Mouse (Mus musculus): ENCODE data around the gene Abcg4. TPM values are rescaled to one million over a fixed set of nuclear protein-coding genes. Genes with fewer than 3 reads are reported as not detected.

The Abcg4 gene
- polyA plus RNA-seq, 1 experiment from 2014 or later = 17.9 TPM

GRCm38 (mm10) chr9:44240399-44240798, 48.0 kb downstream of the Abcg4 start, which contains the start of gene Ccdc153:
Ccdc153 (plus strand) TSS chr9:44240676.
- Histone ChIP-seq H3K4me1 (ENCODE audit: control insufficient read depth, low read depth, low read length) (no peaks in the 10 kb centered on the region), H3K4me3 (ENCODE audit: low read depth, low read length) (no peak within 1 kb of the TSS), H3K36me3 (ENCODE audit: control insufficient read depth, insufficient read depth) (no peaks in the 10 kb centered on the region), H3K27me3 (ENCODE audit: control insufficient read depth, insufficient read depth, low read depth, low read length) (no peaks in the 10 kb centered on the region), H3K27ac (ENCODE audit: low read length) (no peak within 1 kb of the TSS), H3K4me2 (ENCODE audit: low read depth, low read length) (no peak within 1 kb of the TSS), H3K9ac (ENCODE audit: low read depth, low read length) (no peak within 1 kb of the TSS), H3K9me3 (replicated peaks; ENCODE audit: control insufficient read depth, low read length) (no peaks in the 10 kb centered on the region)
- 53% methylated on average over 2 of the region's 2 CpGs for WGBS (ENCODE audit: insufficient replicate concordance)
- ATAC-seq (ENCODE audit: low read depth) = no peak

- 8% methylated on average over 5 of the region's 5 CpGs for WGBS (ENCODE audit: insufficient replicate concordance)
- H3K4me2 ChIP-seq (ENCODE audit: low read depth, low read length) = no peak overlapping the region
These were observed 49.0 kb downstream of the Abcg4 start for GRCm38 (mm10) chr9:44239447-44239846.

GRCm38 (mm10) chr9:44238501-44239190, 49.8 kb downstream of the Abcg4 start:
- 64% methylated on average over 17 of the region's 17 CpGs for WGBS (ENCODE audit: insufficient replicate concordance)
- Histone ChIP-seq H3K27me3 (ENCODE audit: control insufficient read depth, insufficient read depth, low read depth, low read length) (no peaks in the 10 kb centered on the region), H3K9me3 (replicated peaks; ENCODE audit: control insufficient read depth, low read length) (no peaks in the 10 kb centered on the region), H3K27ac (ENCODE audit: low read length) (no peak overlapping the region), H3K36me3 (ENCODE audit: control insufficient read depth, insufficient read depth) (no peaks in the 10 kb centered on the region), H3K4me2 (ENCODE audit: low read depth, low read length) (no peak overlapping the region), H3K4me1 (ENCODE audit: control insufficient read depth, low read depth, low read length) (peaks cover 9% of the 10 kb centered on the region), H3K4me3 (ENCODE audit: low read depth, low read length) (no peak overlapping the region), H3K9ac (ENCODE audit: low read depth, low read length) (no peak overlapping the region)
- no peak for ATAC-seq (ENCODE audit: low read depth)

More at GRCm38 (mm10) chr9:44239447-44239846, 49.0 kb downstream of the Abcg4 start:
- H3K9ac ChIP-seq (ENCODE audit: low read depth, low read length) = no peak overlapping the region
- H3K27me3 ChIP-seq (ENCODE audit: control insufficient read depth, insufficient read depth, low read depth, low read length) = no peaks in the 10 kb centered on the region
- peaks cover 6% of the 10 kb centered on the region for H3K4me1 ChIP-seq (ENCODE audit: control insufficient read depth, low read depth, low read length)
- no peak for ATAC-seq (ENCODE audit: low read depth)
- H3K9me3 ChIP-seq (replicated peaks; ENCODE audit: control insufficient read depth, low read length) = no peaks in the 10 kb centered on the region
- no peak overlapping the region for H3K4me3 ChIP-seq (ENCODE audit: low read depth, low read length)
- no peak overlapping the region for H3K27ac ChIP-seq (ENCODE audit: low read length)
- no peaks in the 10 kb centered on the region for H3K36me3 ChIP-seq (ENCODE audit: control insufficient read depth, insufficient read depth)

GRCm38 (mm10) chr9:44237128-44237527, 51.3 kb downstream of the Abcg4 start:
- WGBS (ENCODE audit: insufficient replicate concordance) = 54% methylated on average over 4 of the region's 4 CpGs
- H3K4me1 ChIP-seq (ENCODE audit: control insufficient read depth, low read depth, low read length) = peaks cover 17% of the 10 kb centered on the region
- no peak overlapping the region for H3K4me3 ChIP-seq (ENCODE audit: low read depth, low read length)
- no peaks in the 10 kb centered on the region for H3K36me3 ChIP-seq (ENCODE audit: control insufficient read depth, insufficient read depth)
- no peak overlapping the region for H3K9ac ChIP-seq (ENCODE audit: low read depth, low read length)
- H3K4me2 ChIP-seq (ENCODE audit: low read depth, low read length) = no peak overlapping the region
- no peaks in the 10 kb centered on the region for H3K9me3 ChIP-seq (replicated peaks; ENCODE audit: control insufficient read depth, low read length)
- no peak overlapping the region for H3K27ac ChIP-seq (ENCODE audit: low read length)
- H3K27me3 ChIP-seq (ENCODE audit: control insufficient read depth, insufficient read depth, low read depth, low read length) = no peaks in the 10 kb centered on the region
- no peak for ATAC-seq (ENCODE audit: low read depth)

GRCm38 (mm10) chr9:44236601-44237000, 51.8 kb downstream of the Abcg4 start:
- no peak overlapping the region for H3K4me2 ChIP-seq (ENCODE audit: low read depth, low read length)
- H3K9me3 ChIP-seq (replicated peaks; ENCODE audit: control insufficient read depth, low read length) = no peaks in the 10 kb centered on the region
- no peak overlapping the region for H3K9ac ChIP-seq (ENCODE audit: low read depth, low read length)
- peaks cover 23% of the 10 kb centered on the region for H3K4me1 ChIP-seq (ENCODE audit: control insufficient read depth, low read depth, low read length)
- no peak for ATAC-seq (ENCODE audit: low read depth)
- H3K27ac ChIP-seq (ENCODE audit: low read length) = no peak overlapping the region
- H3K36me3 ChIP-seq (ENCODE audit: control insufficient read depth, insufficient read depth) = no peaks in the 10 kb centered on the region
- H3K27me3 ChIP-seq (ENCODE audit: control insufficient read depth, insufficient read depth, low read depth, low read length) = no peaks in the 10 kb centered on the region
- H3K4me3 ChIP-seq (ENCODE audit: low read depth, low read length) = no peak overlapping the region
- WGBS (ENCODE audit: insufficient replicate concordance) = 49% methylated on average over 4 of the region's 4 CpGs

GRCm38 (mm10) chr9:44234479-44235427, 53.7 kb downstream of the Abcg4 start:
- 13% methylated on average over 19 of the region's 19 CpGs for WGBS (ENCODE audit: insufficient replicate concordance)
- Histone ChIP-seq H3K36me3 (ENCODE audit: control insufficient read depth, insufficient read depth) (no peaks in the 10 kb centered on the region), H3K4me1 (ENCODE audit: control insufficient read depth, low read depth, low read length) (peaks cover 26% of the 10 kb centered on the region), H3K4me3 (ENCODE audit: low read depth, low read length) (peak overlapping the region; percentile 98), H3K4me2 (ENCODE audit: low read depth, low read length) (peak overlapping the region; percentile 96), H3K27me3 (ENCODE audit: control insufficient read depth, insufficient read depth, low read depth, low read length) (no peaks in the 10 kb centered on the region), H3K27ac (ENCODE audit: low read length) (peak overlapping the region; percentile 91), H3K9me3 (replicated peaks; ENCODE audit: control insufficient read depth, low read length) (no peaks in the 10 kb centered on the region), H3K9ac (ENCODE audit: low read depth, low read length) (peak overlapping the region; percentile 95)
- ATAC-seq (ENCODE audit: low read depth) = no peak

GRCm38 (mm10) chr9:44233802-44234478, 54.5 kb downstream of the Abcg4 start, which contains the start of gene Cbl:
Cbl (minus strand) TSS chr9:44234049.
- Histone ChIP-seq H3K4me3 (ENCODE audit: low read depth, low read length) (peak within 1 kb of the TSS; percentile 98), H3K27ac (ENCODE audit: low read length) (peak within 1 kb of the TSS; percentile 91), H3K36me3 (ENCODE audit: control insufficient read depth, insufficient read depth) (no peaks in the 10 kb centered on the region), H3K9ac (ENCODE audit: low read depth, low read length) (peak within 1 kb of the TSS; percentile 95), H3K27me3 (ENCODE audit: control insufficient read depth, insufficient read depth, low read depth, low read length) (no peaks in the 10 kb centered on the region), H3K4me1 (ENCODE audit: control insufficient read depth, low read depth, low read length) (peaks cover 26% of the 10 kb centered on the region), H3K9me3 (replicated peaks; ENCODE audit: control insufficient read depth, low read length) (no peaks in the 10 kb centered on the region), H3K4me2 (ENCODE audit: low read depth, low read length) (peak within 1 kb of the TSS; percentile 96)
- under 1% methylated on average over 73 of the region's 76 CpGs for WGBS (ENCODE audit: insufficient replicate concordance)
- ATAC-seq (ENCODE audit: low read depth) = peak; percentile 92

- under 1% methylated on average over 40 of the region's 40 CpGs for WGBS (ENCODE audit: insufficient replicate concordance)
- Histone ChIP-seq H3K9me3 (replicated peaks; ENCODE audit: control insufficient read depth, low read length) (no peaks in the 10 kb centered on the region), H3K36me3 (ENCODE audit: control insufficient read depth, insufficient read depth) (no peaks in the 10 kb centered on the region), H3K9ac (ENCODE audit: low read depth, low read length) (peak overlapping the region; percentile 95), H3K4me2 (ENCODE audit: low read depth, low read length) (peak overlapping the region; percentile 96), H3K4me3 (ENCODE audit: low read depth, low read length) (peak overlapping the region; percentile 98), H3K27ac (ENCODE audit: low read length) (peak overlapping the region; percentile 91), H3K27me3 (ENCODE audit: control insufficient read depth, insufficient read depth, low read depth, low read length) (no peaks in the 10 kb centered on the region), H3K4me1 (ENCODE audit: control insufficient read depth, low read depth, low read length) (peaks cover 26% of the 10 kb centered on the region)
- ATAC-seq (ENCODE audit: low read depth) = peak; percentile 39
These were observed 55.2 kb downstream of the Abcg4 start for GRCm38 (mm10) chr9:44233021-44233801.

Measured in liver, embryonic 16.5 days (tissue).